Mouse (Mus musculus) limb, embryonic 12.5 days (tissue): ENCODE measurements around the gene Psmd3. TPM values are rescaled to one million over a fixed set of nuclear protein-coding genes. Genes with fewer than 3 reads are reported as not detected.
A peak's percentile ranks its signal among the peaks of the same experiment; 100 is the strongest.
"Not testable (repeated sequence)": the region's sequence is repeated elsewhere in the genome, so short reads cannot be mapped to it uniquely, and the experiment has no call there.

Source experiments
- ATAC-seq: fragments of 200-750 bp; cut with Nextera tagmentation; 2 replicates; pipeline ENCODE4 v1.8.0; 2017; ENCODE audit warnings: low read depth, moderate TSS enrichment; ENCODE audit not compliant: insufficient number of reproducible peaks, insufficient read depth, low FRiP score, low TSS enrichment
- H3K27ac ChIP-seq: fragments of 300-500 bp; sonication (generic); 2 replicates; pipeline ENCODE4 v1.5.1; 2016; ENCODE audit warnings: mild to moderate bottlenecking, moderate library complexity
- H3K27me3 ChIP-seq: fragments of 300-500 bp; sonication (generic); 2 replicates; pipeline ENCODE4 v1.6.1; 2016; ENCODE audit warnings: mild to moderate bottlenecking, moderate library complexity
- H3K36me3 ChIP-seq: fragments of 300-500 bp; sonication (generic); 2 replicates; pipeline ENCODE4 v1.6.1; 2016; ENCODE audit warnings: mild to moderate bottlenecking, moderate library complexity
- H3K4me1 ChIP-seq: fragments of 300-500 bp; sonication (generic); replicated peaks from 2 replicates; pipeline ENCODE4 v1.6.1; 2016
- H3K4me2 ChIP-seq: fragments of 300-500 bp; sonication (generic); 2 replicates; pipeline ENCODE4 v1.6.1; 2016; ENCODE audit warnings: mild to moderate bottlenecking, moderate library complexity
- H3K4me3 ChIP-seq: fragments of 300-500 bp; sonication (generic); replicated peaks from 2 replicates; pipeline ENCODE4 v1.5.1; 2016; ENCODE audit warnings: mild to moderate bottlenecking
- H3K9ac ChIP-seq: fragments of 300-500 bp; sonication (generic); replicated peaks from 2 replicates; pipeline ENCODE4 v1.6.1; 2016; ENCODE audit warnings: mild to moderate bottlenecking, moderate library complexity
- H3K9me3 ChIP-seq: fragments of 300-500 bp; sonication (generic); 2 replicates; pipeline ENCODE4 v1.6.1; 2016; ENCODE audit warnings: mild to moderate bottlenecking, moderate library complexity
- WGBS: fragments of 180-500 bp; shearing (Covaris S2); methylation state at CpG from one replicate; pipeline ENCODE4 v1.1.7; 2016; 5-methylcytosine and 5-hydroxymethylcytosine counted together
- polyA plus RNA-seq: library from polyadenylated mRNA; unstranded; fragments of >200 nt; fragmentation: Nextera tagmentation; extraction: Ambion mirVana; gene quantifications from 2 replicates; pipeline ENCODE4 v1.2.1, GENCODE M21; 2016

Gene Psmd3
- 247 and 258 TPM in 2 replicates for polyA plus RNA-seq

- Histone ChIP-seq H3K4me2 (peak within 1 kb of the TSS; percentile 91), H3K4me1 (peaks cover 7% of the 10 kb centered on the region), H3K9me3 (no peaks in the 10 kb centered on the region), H3K4me3 (peak within 1 kb of the TSS; percentile 99), H3K9ac (peak within 1 kb of the TSS; percentile 97), H3K27ac (peak within 1 kb of the TSS; percentile 59), H3K27me3 (no peaks in the 10 kb centered on the region), H3K36me3 (peaks cover 23% of the 10 kb centered on the region)
- peak; percentile 94 for ATAC-seq
- 5% methylated on average over 45 of the region's 45 CpGs for WGBS
These were observed at the start of gene Psmd3 for GRCm38 (mm10) chr11:98681786-98682745. Gene Psmd3, plus strand, starts transcription at chr11:98682554.

- peaks cover 10% of the 10 kb centered on the region; the same call in 1 of the 2 replicates for H3K27me3 ChIP-seq
- H3K4me2 ChIP-seq, ATAC-seq, H3K4me1 ChIP-seq, H3K9me3 ChIP-seq, H3K27ac ChIP-seq, H3K9ac ChIP-seq, H3K4me3 ChIP-seq, H3K36me3 ChIP-seq: not testable (repeated sequence)
- 31% methylated on average over 10 of the region's 10 CpGs for WGBS
These were observed 46.9 kb upstream of the Psmd3 start for GRCm38 (mm10) chr11:98635312-98635970.

GRCm38 (mm10) chr11:98637501-98637900, 44.9 kb upstream of the Psmd3 start:
- H3K9ac ChIP-seq: no peak overlapping the region
- no peaks in the 10 kb centered on the region for H3K36me3 ChIP-seq
- H3K4me1 ChIP-seq: no peaks in the 10 kb centered on the region
- WGBS: 79% methylated on average over 1 of the region's 1 CpGs
- ATAC-seq: no peak
- no peak overlapping the region for H3K4me3 ChIP-seq
- no peak overlapping the region for H3K4me2 ChIP-seq
- no peaks in the 10 kb centered on the region for H3K9me3 ChIP-seq
- no peak overlapping the region for H3K27ac ChIP-seq
- peaks cover 4% of the 10 kb centered on the region; the same call in 1 of the 2 replicates for H3K27me3 ChIP-seq

- Histone ChIP-seq H3K9me3 (no peaks in the 10 kb centered on the region), H3K36me3 (no peaks in the 10 kb centered on the region), H3K4me3 (no peak overlapping the region), H3K4me2 (no peak overlapping the region), H3K4me1 (no peaks in the 10 kb centered on the region), H3K27me3 (no peaks in the 10 kb centered on the region; the same call in 1 of the 2 replicates), H3K27ac (no peak overlapping the region), H3K9ac (no peak overlapping the region)
- ATAC-seq: no peak
- WGBS: 53% methylated on average over 5 of the region's 5 CpGs
These were observed 42.3 kb upstream of the Psmd3 start for GRCm38 (mm10) chr11:98640091-98640490.

- Histone ChIP-seq H3K9me3 (no peaks in the 10 kb centered on the region), H3K4me1 (no peaks in the 10 kb centered on the region), H3K27me3 (peaks cover 23% of the 10 kb centered on the region), H3K9ac (no peak overlapping the region), H3K27ac (no peak overlapping the region), H3K4me2 (no peak overlapping the region), H3K36me3 (no peaks in the 10 kb centered on the region), H3K4me3 (no peak overlapping the region)
- no peak for ATAC-seq
- WGBS: 76% methylated on average over 3 of the region's 3 CpGs
These were observed 37.6 kb upstream of the Psmd3 start for GRCm38 (mm10) chr11:98644757-98645156.

- Histone ChIP-seq H3K36me3 (no peaks in the 10 kb centered on the region), H3K27ac (no peak overlapping the region), H3K27me3 (peaks cover 23% of the 10 kb centered on the region), H3K9me3 (no peaks in the 10 kb centered on the region), H3K4me1 (no peaks in the 10 kb centered on the region), H3K4me3 (no peak overlapping the region), H3K9ac (no peak overlapping the region), H3K4me2 (no peak overlapping the region)
- 89% methylated on average over 2 of the region's 2 CpGs for WGBS
- ATAC-seq: no peak
These were observed 36.4 kb upstream of the Psmd3 start for GRCm38 (mm10) chr11:98645946-98646345.

- H3K4me2 ChIP-seq: no peak within 1 kb of the TSS
- H3K27ac ChIP-seq: no peak within 1 kb of the TSS
- H3K4me3 ChIP-seq: no peak within 1 kb of the TSS
- ATAC-seq: no peak
- WGBS: 67% methylated on average over 2 of the region's 2 CpGs
- no peak within 1 kb of the TSS for H3K9ac ChIP-seq
- H3K9me3 ChIP-seq: no peaks in the 10 kb centered on the region
- H3K27me3 ChIP-seq: peaks cover 23% of the 10 kb centered on the region
- H3K4me1 ChIP-seq: no peaks in the 10 kb centered on the region
- no peaks in the 10 kb centered on the region for H3K36me3 ChIP-seq
These were observed 35.9 kb upstream of the Psmd3 start, which contains the start of gene Gsdma2 for GRCm38 (mm10) chr11:98646459-98646858. Gene Gsdma2, plus strand, starts transcription at chr11:98646759.

- H3K9me3 ChIP-seq, H3K4me3 ChIP-seq, H3K27ac ChIP-seq, H3K4me1 ChIP-seq, H3K36me3 ChIP-seq, H3K9ac ChIP-seq, H3K4me2 ChIP-seq, ATAC-seq: not testable (repeated sequence)
- peaks cover 15% of the 10 kb centered on the region for H3K27me3 ChIP-seq
- 14% methylated on average over 7 of the region's 7 CpGs for WGBS
These were observed 27.3 kb upstream of the Psmd3 start for GRCm38 (mm10) chr11:98655076-98655475.

- Histone ChIP-seq H3K4me1 (no peaks in the 10 kb centered on the region), H3K27me3 (peaks cover 21% of the 10 kb centered on the region; the same call in 1 of the 2 replicates), H3K9me3 (no peaks in the 10 kb centered on the region), H3K9ac (no peak overlapping the region), H3K36me3 (no peaks in the 10 kb centered on the region), H3K4me3 (no peak overlapping the region), H3K4me2 (no peak overlapping the region), H3K27ac (no peak overlapping the region)
- 10% methylated on average over 6 of the region's 6 CpGs for WGBS
- ATAC-seq: no peak
These were observed 21.8 kb upstream of the Psmd3 start for GRCm38 (mm10) chr11:98660517-98660916.

GRCm38 (mm10) chr11:98664091-98664490, 18.3 kb upstream of the Psmd3 start, which contains the start of gene Gsdma:
Gene Gsdma, plus strand, starts transcription at chr11:98664351.
- Histone ChIP-seq H3K4me3 (no peak within 1 kb of the TSS), H3K27ac (no peak within 1 kb of the TSS), H3K27me3 (peaks cover 50% of the 10 kb centered on the region), H3K9ac (no peak within 1 kb of the TSS), H3K4me1 (no peaks in the 10 kb centered on the region), H3K4me2 (no peak within 1 kb of the TSS), H3K36me3 (no peaks in the 10 kb centered on the region), H3K9me3 (no peaks in the 10 kb centered on the region)
- no peak for ATAC-seq
- 19% methylated on average over 4 of the region's 4 CpGs for WGBS

GRCm38 (mm10) chr11:98668984-98669383, 13.4 kb upstream of the Psmd3 start:
- no peak overlapping the region for H3K9ac ChIP-seq
- H3K27ac ChIP-seq: no peak overlapping the region
- peaks cover 48% of the 10 kb centered on the region for H3K27me3 ChIP-seq
- no peaks in the 10 kb centered on the region for H3K9me3 ChIP-seq
- H3K4me1 ChIP-seq: no peaks in the 10 kb centered on the region
- no peak overlapping the region for H3K4me3 ChIP-seq
- no peak for ATAC-seq
- 59% methylated on average over 2 of the region's 2 CpGs for WGBS
- H3K36me3 ChIP-seq: no peaks in the 10 kb centered on the region
- H3K4me2 ChIP-seq: no peak overlapping the region
